Mouse (Mus musculus): ENCODE measurements at regions not wholly inside any gene's neighbourhood (a gene's known extent, or its start where the extent isn't known, plus 50 kb on each side); places are given as distances from the start of the nearest gene placed in this dataset.

DNA sequence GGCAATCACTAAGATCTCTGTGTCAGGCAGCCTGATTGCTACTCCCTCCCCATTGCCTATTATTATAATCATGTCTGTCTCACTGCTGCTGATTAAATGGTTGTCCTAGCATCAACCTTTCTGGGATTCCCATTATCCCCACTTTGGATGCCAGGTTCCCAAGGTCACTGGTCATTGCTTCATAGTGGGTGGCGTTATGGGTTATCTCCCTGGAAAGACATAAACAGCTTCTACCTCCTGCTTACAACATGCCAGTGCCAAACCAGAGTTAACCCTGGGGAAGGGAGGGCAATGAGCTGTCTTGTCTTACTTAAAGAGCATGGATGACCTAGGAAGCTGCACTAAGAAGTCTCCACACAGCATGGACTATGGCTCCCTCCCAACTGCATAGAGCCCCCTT is 136.9 kb downstream of the Uaca start:
- no peak for DNase-seq (ENCODE audit: low spot score in 2 of 2)

GRCm38 (mm10) chr9:60936937-60937336 is 142.6 kb downstream of the Uaca start:
- no peak for DNase-seq (ENCODE audit: low spot score in 2 of 2)

GRCm38 (mm10) chr9:60939858-60940804 is 145.8 kb downstream of the Uaca start:
- peak; percentile 54 to 68 for DNase-seq (ENCODE audit: low spot score in 2 of 2)

- DNase-seq (ENCODE audit: low spot score in 2 of 2), result no peak
Observed at GRCm38 (mm10) chr9:60947363-60947762, 153.0 kb downstream of the Uaca start.

DNA sequence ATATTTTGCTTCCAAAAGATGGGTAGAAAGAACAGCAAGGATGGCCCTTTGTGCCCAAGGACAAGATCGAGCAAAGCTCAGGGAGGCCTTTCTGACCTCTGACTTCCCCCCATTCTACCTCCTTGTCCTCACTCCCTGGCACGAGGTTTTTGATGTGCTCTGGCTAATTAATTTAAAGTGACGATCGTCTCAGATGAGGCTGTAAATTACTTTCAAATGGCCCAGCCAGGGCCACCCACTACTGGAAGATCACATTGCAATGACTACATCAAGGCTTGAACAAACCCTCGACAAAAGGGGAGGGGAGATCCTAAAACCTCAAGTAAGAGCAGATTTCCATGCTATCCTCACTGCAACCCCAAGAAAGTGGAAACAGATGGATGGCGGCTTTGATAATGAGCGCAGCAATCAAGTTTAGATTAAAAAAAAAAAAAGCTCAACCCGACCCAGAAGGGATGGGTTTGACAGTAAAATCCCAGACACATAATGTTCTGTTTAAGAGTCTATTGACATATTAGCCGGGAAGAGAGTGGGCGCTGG is 154.3 kb downstream of the Uaca start:
- DNase-seq (ENCODE audit: low spot score in 2 of 2), result no peak

DNA sequence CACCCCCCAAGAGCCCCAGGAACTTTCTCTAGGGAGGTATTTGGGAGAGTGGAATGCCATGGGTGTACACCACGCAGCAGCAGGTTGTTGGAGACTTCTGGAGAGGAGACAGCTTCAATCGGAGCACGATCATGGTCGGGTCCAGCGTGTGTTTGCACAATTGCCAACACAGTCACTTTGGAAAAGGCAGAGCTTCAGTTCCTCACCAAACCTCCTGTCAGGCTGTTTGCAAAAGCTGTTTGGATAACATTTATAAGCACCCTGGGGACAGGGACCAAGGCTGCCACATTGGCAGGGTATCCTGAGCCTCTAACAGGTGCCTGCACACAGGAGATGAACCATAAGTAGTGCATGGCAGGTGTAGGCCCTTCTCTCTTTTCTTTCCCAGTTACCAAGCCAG is 155.8 kb downstream of the Uaca start:
- no peak for DNase-seq (ENCODE audit: low spot score in 2 of 2)

GRCm38 (mm10) chr9:60951071-60951561 is 156.8 kb downstream of the Uaca start:
- no peak for DNase-seq (ENCODE audit: low spot score in 2 of 2)

DNA sequence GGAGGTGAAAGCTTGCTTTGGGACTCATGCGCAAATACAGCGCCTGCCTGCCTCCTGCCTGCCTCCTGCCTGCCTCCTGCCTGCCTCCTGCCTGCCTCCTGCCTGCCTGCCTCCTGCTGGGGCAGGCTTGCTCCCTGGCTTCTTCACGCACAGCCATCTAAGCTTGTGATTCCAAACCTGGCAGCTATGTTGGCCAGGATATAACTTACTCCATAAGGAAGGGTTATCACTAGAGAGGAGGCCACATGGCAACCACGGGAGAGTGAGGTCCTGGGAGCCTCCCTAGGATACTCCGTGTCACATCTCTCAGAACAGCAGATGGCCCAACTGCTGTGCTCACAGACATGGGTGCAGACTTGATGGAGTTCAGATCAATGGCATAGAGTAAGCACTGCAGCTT is 163.1 kb downstream of the Uaca start:
- DNase-seq (ENCODE audit: low spot score in 2 of 2), result no peak

DNA sequence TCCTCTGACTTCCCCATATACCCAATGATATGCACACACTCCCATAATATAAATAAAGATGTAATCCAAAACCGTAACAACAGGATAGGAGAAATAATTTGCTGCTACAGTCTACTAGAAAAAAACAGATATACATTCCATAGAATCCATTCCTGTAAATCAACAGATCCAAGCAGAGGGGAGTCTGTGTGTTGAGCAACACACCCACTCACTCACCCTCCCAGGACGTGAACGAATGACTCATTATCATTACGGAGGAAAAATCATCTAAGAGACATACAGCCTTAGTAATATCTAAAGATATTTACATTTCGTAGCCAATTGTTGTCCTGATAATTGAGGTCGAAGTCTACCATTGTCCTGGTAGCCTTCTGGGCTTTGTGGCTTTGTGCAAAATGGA is 165.2 kb downstream of the Uaca start:
- no peak for DNase-seq (ENCODE audit: low spot score in 2 of 2)

- no peak for DNase-seq (ENCODE audit: low spot score in 2 of 2)
Observed at GRCm38 (mm10) chr9:60962086-60962485, 167.7 kb downstream of the Uaca start.

GRCm38 (mm10) chr9:60965641-60966040 is 171.3 kb downstream of the Uaca start:
- DNase-seq (ENCODE audit: low spot score in 2 of 2), result no peak

- DNase-seq (ENCODE audit: low spot score in 2 of 2), result no peak
Observed at GRCm38 (mm10) chr9:60968281-60969031, 174.1 kb downstream of the Uaca start.

DNA sequence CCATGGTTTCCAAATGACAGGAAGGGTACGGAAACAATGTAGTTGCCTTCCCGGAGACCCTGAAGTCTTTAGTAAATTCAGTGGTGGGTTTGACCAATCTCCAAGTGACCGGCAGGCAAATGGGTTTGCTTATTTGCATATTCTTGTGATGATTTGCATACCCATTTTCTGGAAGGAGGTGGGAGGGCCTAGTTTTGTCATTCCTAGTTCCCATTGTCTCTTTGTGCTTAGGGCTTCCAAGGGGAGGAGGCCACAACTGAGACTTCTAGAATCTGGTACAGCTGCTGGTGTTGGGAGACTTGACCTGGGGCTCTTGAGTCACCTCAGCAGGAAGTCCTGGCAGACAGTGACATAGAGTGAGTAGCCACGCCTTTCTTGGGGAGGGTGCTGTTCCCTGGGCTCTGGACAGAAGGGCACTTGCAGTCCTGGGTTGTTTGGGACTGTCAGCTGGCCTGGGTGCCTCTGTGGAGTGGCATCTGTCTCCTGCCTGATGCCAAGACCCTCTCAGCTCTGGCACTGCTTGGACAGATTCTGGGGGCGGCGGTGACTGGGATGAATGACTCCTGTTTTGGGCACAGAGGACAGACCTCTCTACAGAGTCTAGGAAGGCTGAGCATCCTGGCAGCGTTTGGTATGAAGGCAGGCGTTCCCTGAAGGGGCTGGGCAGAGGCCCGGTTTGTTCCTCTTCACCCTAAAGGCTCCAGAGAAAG is 178.0 kb downstream of the Uaca start:
- DNase-seq (ENCODE audit: low spot score in 2 of 2), result no peak

- DNase-seq (ENCODE audit: low spot score in 2 of 2), result no peak
Observed at GRCm38 (mm10) chr9:60974546-60974945, 180.2 kb downstream of the Uaca start.

DNA sequence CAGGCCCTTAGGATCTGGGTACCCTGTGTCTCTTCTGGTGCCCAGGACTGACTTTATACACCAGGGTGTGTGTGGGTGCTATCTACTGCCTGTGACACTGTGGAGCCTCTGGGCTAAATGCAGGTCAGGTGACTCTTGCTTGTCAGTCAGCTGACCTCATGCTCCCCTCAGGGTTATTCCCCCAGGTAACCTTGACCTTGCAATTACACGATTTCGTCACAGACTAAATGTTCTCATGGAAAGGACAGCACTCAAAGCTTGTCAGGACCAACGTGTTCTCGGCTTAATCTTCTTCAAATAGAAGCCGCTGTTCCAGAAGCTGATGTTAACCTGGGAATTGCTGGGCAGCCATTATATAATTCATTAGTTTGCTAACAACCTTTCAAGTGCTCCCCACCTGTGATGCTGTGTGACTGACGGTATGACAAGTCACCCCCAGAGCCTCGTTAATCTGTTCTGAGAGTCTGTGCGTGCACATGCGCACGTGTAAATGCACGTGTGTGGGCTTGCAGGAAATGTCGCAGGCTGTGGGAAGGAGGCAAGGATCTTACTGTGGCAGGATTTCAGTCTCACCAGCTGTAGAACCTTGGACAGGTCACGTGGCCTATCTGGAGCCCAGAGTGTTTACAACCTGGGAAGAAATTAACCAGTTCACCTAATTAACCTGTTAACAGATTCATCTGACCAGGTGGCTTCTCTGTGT is 188.2 kb downstream of the Uaca start:
- DNase-seq (ENCODE audit: low spot score in 2 of 2), result no peak

DNA sequence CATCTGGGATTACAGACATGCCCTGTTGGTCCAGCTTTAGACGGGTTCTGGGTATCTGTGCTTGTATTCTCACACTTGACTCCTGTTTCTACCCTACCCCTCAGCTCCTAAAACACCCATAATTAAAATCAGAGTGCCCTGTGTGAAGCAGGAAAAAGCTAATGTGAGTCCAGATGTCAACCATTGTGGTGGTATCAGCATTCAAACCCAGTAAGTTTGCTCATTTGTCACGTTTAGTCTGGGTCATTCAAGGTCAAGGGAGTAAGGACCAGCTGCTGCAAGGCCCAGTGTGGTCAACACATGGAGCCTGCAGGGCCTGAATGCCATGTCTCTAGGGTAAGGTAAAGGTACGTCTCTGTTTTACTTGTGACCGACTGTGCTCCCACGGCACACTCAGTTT is 188.9 kb downstream of the Uaca start:
- no peak for DNase-seq (ENCODE audit: low spot score in 2 of 2)

DNA sequence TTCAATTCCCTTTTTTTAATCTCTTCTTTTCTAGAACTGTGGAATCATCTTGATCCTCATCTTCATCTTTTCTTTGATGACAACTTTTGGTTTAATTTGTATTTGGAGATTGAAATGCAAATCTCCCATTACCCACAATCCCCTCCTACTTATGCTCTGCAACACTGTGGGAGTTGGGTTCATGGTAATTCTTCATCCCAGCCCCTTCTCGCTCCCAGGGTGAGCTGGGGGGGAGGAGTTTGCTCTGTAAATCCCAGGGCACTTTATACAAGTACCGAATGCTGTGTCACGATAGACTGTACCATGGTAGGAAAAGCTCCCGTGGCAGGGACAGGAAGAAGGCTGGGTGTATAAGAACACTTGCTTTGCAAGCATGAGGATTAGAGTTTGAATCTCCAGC is 193.8 kb downstream of the Uaca start:
- no peak for DNase-seq (ENCODE audit: low spot score in 2 of 2)

DNA sequence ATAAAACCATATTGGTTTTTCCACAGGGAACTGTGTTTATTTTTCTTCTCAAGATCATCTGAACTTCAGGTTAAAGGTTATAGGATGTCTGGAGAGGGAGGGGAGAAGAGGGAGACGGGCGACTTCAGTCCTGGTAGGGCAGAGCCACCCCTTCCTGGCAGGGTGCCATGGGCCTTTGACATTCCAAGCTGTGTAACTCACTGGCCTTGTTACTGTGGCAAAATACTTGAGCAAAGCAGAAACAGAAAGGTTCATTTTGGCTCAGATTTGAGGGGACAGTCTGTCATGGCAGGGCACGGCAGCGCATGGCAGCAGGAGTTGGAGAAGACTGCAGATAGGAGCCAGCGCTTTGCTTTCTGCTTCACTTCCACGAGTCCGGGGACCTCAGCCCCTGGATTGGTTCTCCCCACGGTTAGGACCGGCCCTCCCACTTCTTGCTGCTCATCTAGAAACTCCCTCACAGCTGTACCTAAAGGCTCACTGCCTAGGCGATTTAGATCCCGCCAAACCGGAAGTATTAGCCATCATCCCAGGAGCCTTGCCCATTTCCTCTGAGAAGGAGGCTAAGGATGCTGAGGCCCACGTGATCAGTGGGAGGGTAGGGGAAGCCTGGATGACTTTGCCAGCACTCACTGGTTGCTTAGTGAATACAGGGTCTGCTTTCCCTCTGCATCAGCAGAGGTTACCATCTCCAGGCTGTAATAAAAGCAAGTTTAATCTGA is 195.5 kb downstream of the Uaca start:
- DNase-seq (ENCODE audit: low spot score in 2 of 2), result no peak

DNA sequence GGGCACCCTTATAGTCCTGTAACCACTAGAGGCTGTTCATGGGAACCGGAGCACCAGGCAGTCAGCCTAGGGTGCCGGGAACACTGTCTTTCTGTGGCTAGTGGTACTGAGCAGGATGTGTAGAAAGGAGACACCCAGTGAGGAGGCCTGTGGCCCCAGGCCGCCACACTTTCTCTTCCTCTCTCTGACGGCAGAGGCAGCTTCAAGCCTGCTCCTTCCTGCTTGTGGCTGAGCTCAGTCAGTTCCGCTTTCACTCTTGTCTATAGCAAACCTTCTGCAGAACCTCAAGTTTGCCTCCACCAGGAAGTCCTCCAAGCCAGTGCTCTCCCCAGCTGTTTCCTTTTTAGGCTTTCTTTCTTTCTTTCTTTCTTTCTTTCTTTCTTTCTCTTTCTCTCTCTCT is 197.2 kb downstream of the Uaca start:
- DNase-seq (ENCODE audit: low spot score in 2 of 2), result peak; percentile 41 to 58

- no peak for DNase-seq (ENCODE audit: low spot score in 2 of 2)
Observed at GRCm38 (mm10) chr9:60993661-60994060, 199.3 kb downstream of the Uaca start.

- DNase-seq (ENCODE audit: low spot score in 2 of 2), result no peak
Observed at GRCm38 (mm10) chr9:60995096-60995495, 200.8 kb downstream of the Uaca start.
